Mouse (Mus musculus): ENCODE measurements at regions not wholly inside any gene's neighbourhood (a gene's known extent, or its start where the extent isn't known, plus 50 kb on each side); places are given as distances from the start of the nearest gene placed in this dataset.

GRCm38 (mm10) chr15:52961491-52961890 lies 923.2 kb upstream of the Gm7489 start:
- no peaks in the 10 kb centered on the region for H3K27me3 ChIP-seq (ENCODE audit: control insufficient read depth, insufficient read depth, low read length, poor library complexity, severe bottlenecking)
- TF ChIP-seq POLR2A (IDR thresholded peaks at IDR 0.05; ENCODE audit: insufficient read depth, low read length) (no peak), EP300 (IDR thresholded peaks at IDR 0.05; ENCODE audit: insufficient read depth, low read depth, low read length) (no peak), CTCF (IDR thresholded peaks at IDR 0.05; ENCODE audit: low read depth, low read length) (no peak)

GRCm38 (mm10) chr15:52963918-52964317 lies 920.8 kb upstream of the Gm7489 start:
- Histone ChIP-seq H3K9me3 (replicated peaks; ENCODE audit: control insufficient read depth, insufficient read depth, low read length, poor library complexity, severe bottlenecking) (peaks cover 8% of the 10 kb centered on the region; the same call in 1 of the 2 replicates), H3K4me3 (ENCODE audit: low read depth, low read length) (no peak overlapping the region), H3K36me3 (ENCODE audit: control insufficient read depth, insufficient read depth, low read length, poor library complexity, severe bottlenecking) (no peaks in the 10 kb centered on the region), H3K27ac (ENCODE audit: insufficient read depth, low read length) (no peak overlapping the region), H3K27me3 (ENCODE audit: control insufficient read depth, insufficient read depth, low read length, poor library complexity, severe bottlenecking) (no peaks in the 10 kb centered on the region), H3K4me1 (ENCODE audit: control insufficient read depth, insufficient read depth, low read length) (no peaks in the 10 kb centered on the region), H3K9ac (ENCODE audit: low read depth, poor library complexity, severe bottlenecking) (no peak overlapping the region)
- no peak for TF ChIP-seq EP300 (IDR thresholded peaks at IDR 0.05; ENCODE audit: insufficient read depth, low read depth, low read length)
- no peak for TF ChIP-seq POLR2A (IDR thresholded peaks at IDR 0.05; ENCODE audit: insufficient read depth, low read length)
- TF ChIP-seq CTCF (IDR thresholded peaks at IDR 0.05; ENCODE audit: low read depth, low read length): no peak

More at GRCm38 (mm10) chr15:52961491-52961890, 923.2 kb upstream of the Gm7489 start:
- Histone ChIP-seq H3K9ac (ENCODE audit: low read depth, poor library complexity, severe bottlenecking) (no peak overlapping the region), H3K36me3 (ENCODE audit: control insufficient read depth, insufficient read depth, low read length, poor library complexity, severe bottlenecking) (no peaks in the 10 kb centered on the region), H3K4me1 (ENCODE audit: control insufficient read depth, insufficient read depth, low read length) (no peaks in the 10 kb centered on the region), H3K9me3 (replicated peaks; ENCODE audit: control insufficient read depth, insufficient read depth, low read length, poor library complexity, severe bottlenecking) (peaks cover 8% of the 10 kb centered on the region; the same call in 1 of the 2 replicates), H3K27ac (ENCODE audit: insufficient read depth, low read length) (no peak overlapping the region), H3K4me3 (ENCODE audit: low read depth, low read length) (no peak overlapping the region)

- H3K27ac ChIP-seq (ENCODE audit: insufficient read depth, low read length): no peak overlapping the region
- no peak overlapping the region for H3K9ac ChIP-seq (ENCODE audit: low read depth, poor library complexity, severe bottlenecking)
- no peak overlapping the region for H3K4me3 ChIP-seq (ENCODE audit: low read depth, low read length)
- TF ChIP-seq EP300 (IDR thresholded peaks at IDR 0.05; ENCODE audit: insufficient read depth, low read depth, low read length): no peak
- no peak for TF ChIP-seq CTCF (IDR thresholded peaks at IDR 0.05; ENCODE audit: low read depth, low read length)
- TF ChIP-seq POLR2A (IDR thresholded peaks at IDR 0.05; ENCODE audit: insufficient read depth, low read length): no peak
- H3K36me3 ChIP-seq (ENCODE audit: control insufficient read depth, insufficient read depth, low read length, poor library complexity, severe bottlenecking): no peaks in the 10 kb centered on the region
- H3K9me3 ChIP-seq (replicated peaks; ENCODE audit: control insufficient read depth, insufficient read depth, low read length, poor library complexity, severe bottlenecking): peaks cover 8% of the 10 kb centered on the region; the same call in 1 of the 2 replicates
- H3K27me3 ChIP-seq (ENCODE audit: control insufficient read depth, insufficient read depth, low read length, poor library complexity, severe bottlenecking): no peaks in the 10 kb centered on the region
- no peaks in the 10 kb centered on the region for H3K4me1 ChIP-seq (ENCODE audit: control insufficient read depth, insufficient read depth, low read length)
Measured at GRCm38 (mm10) chr15:52964403-52964802, 920.3 kb upstream of the Gm7489 start.

GRCm38 (mm10) chr15:52967801-52968235 lies 916.9 kb upstream of the Gm7489 start:
- Histone ChIP-seq H3K27me3 (ENCODE audit: control insufficient read depth, insufficient read depth, low read length, poor library complexity, severe bottlenecking) (no peaks in the 10 kb centered on the region), H3K4me3 (ENCODE audit: low read depth, low read length) (no peak overlapping the region), H3K9me3 (replicated peaks; ENCODE audit: control insufficient read depth, insufficient read depth, low read length, poor library complexity, severe bottlenecking) (peaks cover 8% of the 10 kb centered on the region; the same call in 1 of the 2 replicates), H3K4me1 (ENCODE audit: control insufficient read depth, insufficient read depth, low read length) (no peaks in the 10 kb centered on the region), H3K36me3 (ENCODE audit: control insufficient read depth, insufficient read depth, low read length, poor library complexity, severe bottlenecking) (no peaks in the 10 kb centered on the region), H3K27ac (ENCODE audit: insufficient read depth, low read length) (peak overlapping the region; percentile 88), H3K9ac (ENCODE audit: low read depth, poor library complexity, severe bottlenecking) (no peak overlapping the region)
- no peak for TF ChIP-seq CTCF (IDR thresholded peaks at IDR 0.05; ENCODE audit: low read depth, low read length)
- TF ChIP-seq POLR2A (IDR thresholded peaks at IDR 0.05; ENCODE audit: insufficient read depth, low read length): no peak
- peak; percentile 97 for TF ChIP-seq EP300 (IDR thresholded peaks at IDR 0.05; ENCODE audit: insufficient read depth, low read depth, low read length)

- no peaks in the 10 kb centered on the region for H3K9me3 ChIP-seq (replicated peaks; ENCODE audit: control insufficient read depth, insufficient read depth, low read length, poor library complexity, severe bottlenecking)
- TF ChIP-seq CTCF (IDR thresholded peaks at IDR 0.05; ENCODE audit: low read depth, low read length): no peak
- no peak for TF ChIP-seq EP300 (IDR thresholded peaks at IDR 0.05; ENCODE audit: insufficient read depth, low read depth, low read length)
- TF ChIP-seq POLR2A (IDR thresholded peaks at IDR 0.05; ENCODE audit: insufficient read depth, low read length): no peak
- H3K27me3 ChIP-seq (ENCODE audit: control insufficient read depth, insufficient read depth, low read length, poor library complexity, severe bottlenecking): no peaks in the 10 kb centered on the region
- H3K4me1 ChIP-seq (ENCODE audit: control insufficient read depth, insufficient read depth, low read length): no peaks in the 10 kb centered on the region
- no peak overlapping the region for H3K27ac ChIP-seq (ENCODE audit: insufficient read depth, low read length)
- H3K36me3 ChIP-seq (ENCODE audit: control insufficient read depth, insufficient read depth, low read length, poor library complexity, severe bottlenecking): no peaks in the 10 kb centered on the region
- H3K4me3 ChIP-seq (ENCODE audit: low read depth, low read length): no peak overlapping the region
- H3K9ac ChIP-seq (ENCODE audit: low read depth, poor library complexity, severe bottlenecking): no peak overlapping the region
Measured at GRCm38 (mm10) chr15:52982821-52983220, 901.9 kb upstream of the Gm7489 start.

GRCm38 (mm10) chr15:52990580-52990979 lies 894.1 kb upstream of the Gm7489 start:
- no peaks in the 10 kb centered on the region for H3K9me3 ChIP-seq (replicated peaks; ENCODE audit: control insufficient read depth, insufficient read depth, low read length, poor library complexity, severe bottlenecking)
- H3K27me3 ChIP-seq (ENCODE audit: control insufficient read depth, insufficient read depth, low read length, poor library complexity, severe bottlenecking): no peaks in the 10 kb centered on the region
- H3K9ac ChIP-seq (ENCODE audit: low read depth, poor library complexity, severe bottlenecking): no peak overlapping the region
- H3K4me3 ChIP-seq (ENCODE audit: low read depth, low read length): no peak overlapping the region
- H3K27ac ChIP-seq (ENCODE audit: insufficient read depth, low read length): no peak overlapping the region
- no peak for TF ChIP-seq POLR2A (IDR thresholded peaks at IDR 0.05; ENCODE audit: insufficient read depth, low read length)
- TF ChIP-seq CTCF (IDR thresholded peaks at IDR 0.05; ENCODE audit: low read depth, low read length): no peak
- no peak for TF ChIP-seq EP300 (IDR thresholded peaks at IDR 0.05; ENCODE audit: insufficient read depth, low read depth, low read length)
- H3K4me1 ChIP-seq (ENCODE audit: control insufficient read depth, insufficient read depth, low read length): no peaks in the 10 kb centered on the region
- H3K36me3 ChIP-seq (ENCODE audit: control insufficient read depth, insufficient read depth, low read length, poor library complexity, severe bottlenecking): no peaks in the 10 kb centered on the region

All from ES-Bruce4 (cell line).